Mouse (Mus musculus) midbrain, embryonic 14.5 days (tissue): ENCODE measurements at regions not wholly inside any gene's neighbourhood (a gene's known extent, or its start where the extent isn't known, plus 50 kb on each side); places are given as distances from the start of the nearest gene placed in this dataset.

Source experiments
- ATAC-seq: fragments of 200-750 bp; cut with Nextera tagmentation; 2 replicates; pipeline ENCODE4 v1.8.0; 2017; ENCODE audit warnings: moderate number of reproducible peaks, moderate library complexity; ENCODE audit not compliant: low FRiP score, low TSS enrichment
- DNase-seq: peaks from one replicate; pipeline ENCODE4 v3.0.0-alpha.2; 2015
- H3K27ac ChIP-seq: fragments of 300-500 bp; sonication (generic); replicated peaks from 2 replicates; pipeline ENCODE4 v1.5.1; 2014; ENCODE audit warnings: mild to moderate bottlenecking, low read depth, low read length, moderate library complexity
- H3K27me3 ChIP-seq: fragments of 300-500 bp; sonication (generic); 2 replicates; pipeline ENCODE4 v1.6.1; 2014; ENCODE audit warnings: low read length, control low read depth, mixed read lengths; ENCODE audit not compliant: control insufficient read depth, insufficient read depth
- H3K36me3 ChIP-seq: fragments of 300-500 bp; sonication (generic); 2 replicates; pipeline ENCODE4 v1.6.1; 2014; ENCODE audit warnings: low read length, control low read depth; ENCODE audit not compliant: control insufficient read depth, insufficient read depth
- H3K4me1 ChIP-seq: fragments of 300-500 bp; sonication (generic); 2 replicates; pipeline ENCODE4 v1.6.1; 2014; ENCODE audit warnings: mild to moderate bottlenecking, antibody characterized with exemption, low read length, control low read depth; ENCODE audit not compliant: control insufficient read depth, insufficient read depth
- H3K4me2 ChIP-seq: fragments of 300-500 bp; sonication (generic); 2 replicates; pipeline ENCODE4 v1.6.1; 2014; ENCODE audit warnings: mild to moderate bottlenecking, low read length, moderate library complexity
- H3K4me3 ChIP-seq: fragments of 300-500 bp; sonication (generic); replicated peaks from 2 replicates; pipeline ENCODE4 v1.5.1; 2014; ENCODE audit warnings: low read depth, low read length
- H3K9ac ChIP-seq: fragments of 300-500 bp; sonication (generic); replicated peaks from 2 replicates; pipeline ENCODE4 v1.6.1; 2014; ENCODE audit warnings: mild to moderate bottlenecking, low read length, moderate library complexity
- H3K9me3 ChIP-seq: fragments of 300-500 bp; sonication (generic); 2 replicates; pipeline ENCODE4 v1.6.1; 2016; ENCODE audit warnings: low read length, control low read depth, mixed read lengths; ENCODE audit not compliant: control insufficient read depth
- WGBS: fragments of 180-500 bp; shearing (Covaris S2); extraction: QIAGEN DNeasy Blood & Tissue Kit; methylation state at CpG from one replicate; pipeline ENCODE4 v1.1.7; 2014; 5-methylcytosine and 5-hydroxymethylcytosine counted together

DNA sequence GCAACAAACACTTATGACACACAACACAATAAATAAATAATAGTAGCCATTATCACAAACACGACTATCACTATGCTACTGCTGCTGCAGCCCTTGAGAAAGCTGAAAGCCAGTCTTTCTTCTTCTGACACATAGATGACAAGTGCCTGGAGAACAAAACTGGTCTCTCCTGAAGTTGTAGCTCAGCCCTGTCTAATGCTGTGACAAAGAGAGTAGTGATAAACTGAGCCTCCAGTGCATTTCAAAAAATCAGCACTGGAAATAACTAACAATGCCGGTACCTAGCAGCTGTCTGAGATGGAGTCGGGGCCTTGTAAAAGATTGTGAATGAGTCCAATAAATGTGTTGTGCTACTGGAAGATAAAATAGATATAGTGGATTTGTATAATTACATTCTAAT, 320.3 kb upstream of the Acvr2a start:
- no peaks in the 10 kb centered on the region for H3K4me1 ChIP-seq
- 85% methylated on average over 3 of the region's 3 CpGs for WGBS
- no peak overlapping the region for H3K9ac ChIP-seq
- no peak for DNase-seq
- no peaks in the 10 kb centered on the region for H3K36me3 ChIP-seq
- no peak overlapping the region for H3K27ac ChIP-seq
- H3K27me3 ChIP-seq = no peaks in the 10 kb centered on the region
- no peak overlapping the region for H3K4me3 ChIP-seq
- ATAC-seq = no peak
- H3K9me3 ChIP-seq = no peaks in the 10 kb centered on the region
- no peak overlapping the region for H3K4me2 ChIP-seq

DNA sequence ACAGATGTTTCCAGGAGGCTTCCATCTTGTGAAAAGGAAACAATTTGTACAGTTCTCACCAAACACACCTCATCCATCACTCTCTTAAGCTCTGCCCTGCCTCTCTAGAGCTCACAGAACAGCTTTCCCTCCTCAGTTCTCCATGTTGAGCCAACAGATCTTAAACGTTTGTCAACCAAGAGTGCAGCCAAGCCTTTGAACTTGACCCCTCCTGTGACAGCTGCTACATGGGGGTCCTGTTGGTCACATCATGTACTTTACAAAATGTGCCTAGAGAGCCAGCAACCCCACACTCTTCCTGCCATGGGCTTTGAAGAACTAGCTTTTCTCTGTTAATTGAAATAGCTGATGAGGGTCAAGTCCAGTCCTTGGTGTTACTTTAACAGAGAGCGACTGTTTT, 319.8 kb upstream of the Acvr2a start:
- Histone ChIP-seq H3K9ac (no peak overlapping the region), H3K36me3 (no peaks in the 10 kb centered on the region), H3K27ac (no peak overlapping the region), H3K4me1 (no peaks in the 10 kb centered on the region), H3K4me2 (no peak overlapping the region), H3K27me3 (no peaks in the 10 kb centered on the region), H3K4me3 (no peak overlapping the region), H3K9me3 (no peaks in the 10 kb centered on the region)
- ATAC-seq (no peak), DNase-seq (no peak)
- WGBS = 58% methylated on average over 2 of the region's 2 CpGs

DNA sequence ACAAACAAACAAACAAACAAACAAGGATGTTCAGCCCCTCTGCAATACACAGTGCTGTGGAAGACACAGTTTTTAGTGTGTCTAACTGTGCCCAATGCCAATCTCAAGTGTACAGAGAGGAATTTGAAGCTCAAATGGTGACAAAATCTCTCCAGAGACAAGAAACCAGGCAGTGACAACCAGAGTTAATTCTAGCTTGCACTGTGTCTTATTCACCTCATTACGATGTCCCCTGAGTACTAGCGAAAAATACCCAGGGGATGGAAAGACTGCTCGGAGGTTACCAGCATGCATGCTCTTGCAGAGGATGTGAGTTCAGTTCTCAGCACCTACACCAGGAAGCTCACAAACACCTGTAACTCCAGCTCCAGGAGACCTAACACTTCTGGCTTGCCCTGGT, 319.3 kb upstream of the Acvr2a start:
- no peak overlapping the region for H3K4me3 ChIP-seq
- DNase-seq = no peak
- no peaks in the 10 kb centered on the region for H3K9me3 ChIP-seq
- H3K27ac ChIP-seq = no peak overlapping the region
- no peaks in the 10 kb centered on the region for H3K27me3 ChIP-seq
- H3K9ac ChIP-seq = no peak overlapping the region
- H3K4me1 ChIP-seq = no peaks in the 10 kb centered on the region
- 94% methylated on average over 3 of the region's 3 CpGs for WGBS
- no peak overlapping the region for H3K4me2 ChIP-seq
- no peak for ATAC-seq
- no peaks in the 10 kb centered on the region for H3K36me3 ChIP-seq

DNA sequence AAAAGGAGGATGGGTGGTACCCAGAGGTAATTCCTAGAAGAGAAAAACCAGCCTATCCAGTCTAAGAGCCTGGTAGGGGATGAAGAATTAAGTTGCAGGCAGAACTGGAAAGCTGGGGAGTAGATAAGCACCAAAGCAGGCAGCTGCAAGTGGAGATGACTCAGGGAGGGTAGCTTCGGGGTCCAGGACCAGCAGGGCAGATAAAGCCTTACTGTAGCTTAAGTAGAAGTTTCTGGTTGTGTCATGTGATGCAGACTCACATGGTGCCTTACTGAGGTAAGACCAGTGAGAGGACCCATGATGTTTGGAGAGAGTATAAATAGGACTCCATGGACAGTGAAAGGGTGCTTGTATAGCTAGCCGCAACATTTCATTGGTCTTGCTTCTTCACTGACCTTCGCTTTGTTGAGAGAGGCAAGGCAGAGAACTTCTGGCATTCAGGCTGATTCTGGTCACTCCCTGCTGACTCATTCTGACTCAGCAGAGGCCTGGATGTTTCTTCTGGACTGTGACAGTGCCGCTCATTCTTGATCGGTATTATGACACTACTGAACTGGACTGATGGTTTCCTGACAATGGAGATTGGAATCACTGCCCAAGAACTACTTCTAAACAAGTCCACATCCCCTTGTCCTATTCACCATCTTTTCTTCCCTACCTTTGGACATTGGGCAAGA, 315.7 kb upstream of the Acvr2a start:
- H3K4me3 ChIP-seq = no peak overlapping the region
- H3K9ac ChIP-seq = no peak overlapping the region
- no peaks in the 10 kb centered on the region for H3K4me1 ChIP-seq
- no peaks in the 10 kb centered on the region for H3K9me3 ChIP-seq
- no peaks in the 10 kb centered on the region for H3K27me3 ChIP-seq
- H3K4me2 ChIP-seq = no peak overlapping the region
- DNase-seq = no peak
- 96% methylated on average over 5 of the region's 5 CpGs for WGBS
- ATAC-seq = no peak
- no peak overlapping the region for H3K27ac ChIP-seq
- H3K36me3 ChIP-seq = no peaks in the 10 kb centered on the region

DNA sequence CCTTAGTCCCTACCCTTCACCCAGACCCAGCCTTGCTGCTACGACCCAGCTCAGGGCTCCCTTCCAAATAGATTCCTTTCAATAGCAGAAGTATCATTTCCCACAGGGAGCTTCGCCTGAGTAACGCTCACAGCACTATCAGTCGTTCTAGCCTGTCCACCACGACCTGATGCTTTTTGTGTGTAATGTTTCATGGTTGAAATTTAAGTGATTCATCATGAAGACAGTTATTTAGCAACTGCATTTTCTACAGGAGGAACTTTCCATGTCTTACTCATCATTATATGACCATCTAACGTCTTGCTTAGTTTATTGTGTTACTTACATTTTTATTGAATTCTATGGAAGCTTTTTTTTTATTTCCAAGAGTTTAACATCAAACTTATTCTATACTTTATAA, 314.5 kb upstream of the Acvr2a start:
- Histone ChIP-seq H3K4me3 (no peak overlapping the region), H3K27me3 (no peaks in the 10 kb centered on the region), H3K9ac (no peak overlapping the region), H3K4me1 (no peaks in the 10 kb centered on the region), H3K4me2 (no peak overlapping the region), H3K27ac (no peak overlapping the region), H3K9me3 (no peaks in the 10 kb centered on the region), H3K36me3 (no peaks in the 10 kb centered on the region)
- ATAC-seq = no peak
- no peak for DNase-seq
- 87% methylated on average over 6 of the region's 6 CpGs for WGBS

DNA sequence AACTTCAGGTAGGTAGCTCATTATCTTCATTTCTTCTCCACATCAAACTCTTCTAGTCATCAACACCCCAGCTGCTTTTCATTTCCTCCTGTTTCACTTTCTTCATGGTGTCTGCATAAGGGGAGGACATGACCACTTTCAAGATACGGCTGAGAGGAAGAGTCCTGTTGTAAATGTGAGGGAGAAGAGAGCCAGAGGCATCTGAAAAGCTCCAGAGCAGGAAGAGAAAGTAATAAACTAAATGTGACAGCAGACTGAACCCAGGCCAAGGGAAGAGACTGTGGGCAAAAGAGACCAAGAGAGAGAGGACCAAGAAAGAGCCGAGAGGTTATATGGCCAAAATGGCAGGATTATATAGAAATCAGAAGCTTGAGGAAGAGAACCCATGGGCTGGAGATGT, 312.5 kb upstream of the Acvr2a start:
- Histone ChIP-seq H3K9me3 (no peaks in the 10 kb centered on the region), H3K36me3 (no peaks in the 10 kb centered on the region), H3K9ac (no peak overlapping the region), H3K4me1 (no peaks in the 10 kb centered on the region), H3K27ac (no peak overlapping the region), H3K4me2 (no peak overlapping the region), H3K4me3 (no peak overlapping the region), H3K27me3 (no peaks in the 10 kb centered on the region)
- ATAC-seq (no peak), DNase-seq (no peak)
- WGBS = 88% methylated on average over 2 of the region's 2 CpGs

DNA sequence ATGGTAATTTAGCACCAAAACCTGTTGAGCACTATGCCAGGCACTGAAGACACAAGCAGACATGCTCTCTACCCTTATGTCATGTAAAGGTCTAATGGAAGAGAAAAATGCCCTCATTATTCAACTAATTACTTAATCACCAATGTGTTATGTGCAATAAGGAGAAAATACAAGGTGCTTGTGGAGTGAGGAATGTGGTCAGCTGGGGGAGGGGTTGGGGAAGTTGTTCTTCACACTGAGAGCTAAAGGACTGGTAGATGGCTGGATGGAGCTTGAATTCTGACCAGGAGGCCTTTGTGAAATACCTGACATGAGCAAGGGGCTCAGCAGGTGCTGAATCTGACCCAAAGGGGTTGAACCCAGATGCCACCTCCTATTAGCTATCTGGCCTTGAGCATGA, 300.1 kb upstream of the Acvr2a start:
- Histone ChIP-seq H3K9ac (no peak overlapping the region), H3K36me3 (no peaks in the 10 kb centered on the region), H3K4me2 (no peak overlapping the region), H3K4me1 (no peaks in the 10 kb centered on the region), H3K27ac (no peak overlapping the region), H3K4me3 (no peak overlapping the region), H3K27me3 (no peaks in the 10 kb centered on the region), H3K9me3 (no peaks in the 10 kb centered on the region)
- ATAC-seq (no peak), DNase-seq (no peak)

DNA sequence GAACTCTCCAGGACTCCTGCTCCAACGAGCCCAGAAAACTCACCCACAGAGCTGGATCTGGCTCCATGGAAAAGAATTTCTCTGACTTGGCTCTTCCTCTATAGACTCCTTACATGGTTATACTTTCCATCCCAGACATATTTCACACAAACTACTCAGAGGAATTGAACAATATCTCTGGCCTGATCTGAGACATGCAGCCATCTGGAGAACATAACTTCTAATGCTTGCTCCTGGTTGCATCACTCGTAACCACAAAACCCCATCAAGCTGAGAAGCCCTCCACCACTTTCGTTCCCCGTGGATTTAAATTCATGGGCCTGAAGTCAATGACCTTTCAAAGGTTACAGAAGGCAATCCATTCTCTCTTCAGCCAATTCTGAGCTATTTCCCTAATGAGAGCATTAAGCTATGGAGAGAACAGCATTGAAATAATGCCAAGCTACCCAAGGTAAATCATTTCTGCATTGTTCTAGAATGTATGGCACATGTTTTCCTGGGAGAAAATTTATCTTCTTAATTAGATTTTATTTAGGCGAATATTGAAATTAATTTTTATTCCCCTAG, 294.0 kb upstream of the Acvr2a start:
- no peak overlapping the region for H3K4me3 ChIP-seq
- H3K9ac ChIP-seq = no peak overlapping the region
- 79% methylated on average over 5 of the region's 5 CpGs for WGBS
- no peaks in the 10 kb centered on the region for H3K4me1 ChIP-seq
- H3K27me3 ChIP-seq = no peaks in the 10 kb centered on the region
- H3K36me3 ChIP-seq = no peaks in the 10 kb centered on the region
- no peak overlapping the region for H3K27ac ChIP-seq
- H3K9me3 ChIP-seq = no peaks in the 10 kb centered on the region
- DNase-seq (no peak), ATAC-seq (no peak)
- no peak overlapping the region for H3K4me2 ChIP-seq

DNA sequence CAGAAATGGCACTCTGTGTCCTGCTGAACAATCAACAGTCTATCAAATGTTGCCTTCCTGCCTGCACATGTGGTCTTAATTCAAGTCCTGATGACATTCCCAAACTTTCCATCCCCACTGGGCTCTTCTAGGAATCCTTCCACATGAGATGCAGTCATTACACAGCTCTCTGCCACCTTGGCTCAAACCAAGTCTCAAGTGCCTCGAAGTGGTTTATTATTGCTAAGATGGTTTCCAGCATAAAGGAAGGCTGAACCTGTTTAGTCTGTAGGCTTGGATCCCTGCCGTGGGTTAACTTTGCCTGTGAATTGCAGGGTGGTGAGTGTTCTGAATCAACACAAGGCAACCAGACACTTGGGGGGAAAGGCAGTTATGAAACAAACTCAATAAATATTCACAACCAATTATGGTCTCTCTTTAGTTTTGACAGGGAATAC, 293.4 kb upstream of the Acvr2a start:
- WGBS = 84% methylated on average over 2 of the region's 2 CpGs
- ATAC-seq (no peak), DNase-seq (no peak)
- H3K4me1 ChIP-seq = no peaks in the 10 kb centered on the region
- no peak overlapping the region for H3K27ac ChIP-seq
- no peak overlapping the region for H3K4me3 ChIP-seq
- no peak overlapping the region for H3K9ac ChIP-seq
- no peak overlapping the region for H3K4me2 ChIP-seq
- H3K36me3 ChIP-seq = no peaks in the 10 kb centered on the region
- H3K27me3 ChIP-seq = no peaks in the 10 kb centered on the region
- H3K9me3 ChIP-seq = no peaks in the 10 kb centered on the region
